ENCODE assay signal across 14 mouse cellular contexts in genomic region chr11:103324723-103325122, GRCm38 (mm10). TPM values are rescaled to one million over a fixed set of nuclear protein-coding genes. Genes with fewer than 3 reads are reported as not detected.
DNase-seq lines count a peak whose midpoint lies in the region; ATAC-seq lines count a peak whose summit lies in the region.
"Had no signal": no experiment of that assay in that cellular context is flagged by ENCODE, and none has a peak within 500 bp of the region (broad histone marks: within the 10 kb centered on the region; RNA-seq: fewer than 3 reads in every experiment).

No protein-coding gene starts in this region.

- no peak overlapping the region for H3K4me3 ChIP-seq in neural tube, embryonic 14.5 days (ENCODE audit: low read depth, low read length)
- H3K4me3 ChIP-seq in neural tube, embryonic 15.5 days (replicated peaks): no peak overlapping the region
- H3K4me3 ChIP-seq: embryonic facial prominence, embryonic 13.5 days; heart, embryonic 15.5 days; neural tube, embryonic 12.5 days had no signal

- DNase-seq in adrenal gland, postnatal 10 days: peak; percentile 19
- DNase-seq in adrenal gland, adult 18-20 months (ENCODE audit: low spot score in 2 of 2): no peak
- DNase-seq in gastrocnemius, postnatal 14 days: peak; percentile 28
- no peak for DNase-seq in gastrocnemius, postnatal 36 days
- peak; percentile 56 for DNase-seq in lung, postnatal 10 days
- no peak for DNase-seq in lung, postnatal 25 days (ENCODE audit: low spot score)

- WGBS in neural tube, embryonic 14.5 days: 61% methylated on average over 13 of the region's 13 CpGs
- 57% methylated on average over 13 of the region's 13 CpGs for WGBS in neural tube, embryonic 15.5 days

- no peaks in the 10 kb centered on the region for H3K27me3 ChIP-seq in neural tube, embryonic 14.5 days (ENCODE audit: control insufficient read depth, insufficient read depth, low read length)
- no peaks in the 10 kb centered on the region for H3K27me3 ChIP-seq in neural tube, embryonic 15.5 days (replicated peaks)
- H3K27me3 ChIP-seq: embryonic facial prominence, embryonic 13.5 days; neural tube, embryonic 12.5 days had no signal

- no peak overlapping the region for H3K9ac ChIP-seq in neural tube, embryonic 14.5 days (replicated peaks; ENCODE audit: low read depth, low read length)
- no peak overlapping the region for H3K9ac ChIP-seq in neural tube, embryonic 15.5 days (replicated peaks)
- H3K9ac ChIP-seq: embryonic facial prominence, embryonic 13.5 days; heart, embryonic 15.5 days; neural tube, embryonic 12.5 days had no signal

- intact Hi-C loops in gastrocnemius, postnatal 14 days (cut with DNase I; ENCODE audit: low total_unique reads): loop anchor here (5.0 kb wide), 3 partner anchors 37 to 152 kb away; partner anchors contain the start of gene Fmnl1
- intact Hi-C loops in gastrocnemius, postnatal 36 days (cut with DNase I): loop anchor here (5.0 to 10.0 kb wide), 2 partner anchors 137 to 220 kb away; partner anchors contain the start of genes Acbd4 and Plcd3

- no peaks in the 10 kb centered on the region for H3K4me1 ChIP-seq in neural tube, embryonic 14.5 days (ENCODE audit: control insufficient read depth, insufficient read depth, low read length)
- peaks cover 8% of the 10 kb centered on the region for H3K4me1 ChIP-seq in neural tube, embryonic 15.5 days
- H3K4me1 ChIP-seq: neural tube, embryonic 12.5 days had no signal

- no peaks in the 10 kb centered on the region for H3K9me3 ChIP-seq in neural tube, embryonic 14.5 days (ENCODE audit: control insufficient read depth, low read length)
- no peaks in the 10 kb centered on the region for H3K9me3 ChIP-seq in neural tube, embryonic 15.5 days (replicated peaks)
- H3K9me3 ChIP-seq: embryonic facial prominence, embryonic 13.5 days; G1E; heart, embryonic 15.5 days; neural tube, embryonic 12.5 days had no signal

- 0 out of 2 replicates have a peak, but pooled peaks have one; percentile 6 for ATAC-seq in neural tube, embryonic 14.5 days (ENCODE audit: low read depth)
- ATAC-seq in neural tube, embryonic 15.5 days (ENCODE audit: low FRiP score): no peak

- no peak overlapping the region for H3K27ac ChIP-seq in neural tube, embryonic 14.5 days (ENCODE audit: low read depth, low read length)
- no peak overlapping the region for H3K27ac ChIP-seq in neural tube, embryonic 15.5 days (replicated peaks)
- H3K27ac ChIP-seq: embryonic facial prominence, embryonic 13.5 days; heart, embryonic 15.5 days; kidney, postnatal 0 days; neural tube, embryonic 12.5 days had no signal

- no peaks in the 10 kb centered on the region for H3K36me3 ChIP-seq in neural tube, embryonic 14.5 days (ENCODE audit: control insufficient read depth, insufficient read depth, low read length)
- no peaks in the 10 kb centered on the region for H3K36me3 ChIP-seq in neural tube, embryonic 15.5 days
- H3K36me3 ChIP-seq: embryonic facial prominence, embryonic 13.5 days; G1E; heart, embryonic 15.5 days; neural tube, embryonic 12.5 days had no signal

- no peak overlapping the region for H3K4me2 ChIP-seq in neural tube, embryonic 14.5 days (ENCODE audit: low read depth, low read length)
- no peak overlapping the region for H3K4me2 ChIP-seq in neural tube, embryonic 15.5 days
- H3K4me2 ChIP-seq: embryonic facial prominence, embryonic 13.5 days; heart, embryonic 15.5 days; liver, embryonic 11.5 days; neural tube, embryonic 12.5 days had no signal

RNA-seq across cellular contexts. Expression of gene Arhgap27, which starts 38.8 kb away (rescaled TPM):
- 10 to 100 TPM; 23.1 to 24.5 TPM for total RNA-seq in adrenal gland, postnatal 10 days (2021)
- 10 to 100 TPM; 12.4 to 13.1 TPM for total RNA-seq in adrenal gland, adult 18-20 months (2021)
- 10 to 100 TPM in 1 of 2 experiments, 1 to 10 TPM in 1; 7.5 to 13.5 TPM for total RNA-seq in gastrocnemius, postnatal 14 days (2021)
- total RNA-seq in gastrocnemius, postnatal 36 days (2021): 1 to 10 TPM; 4.6 to 4.8 TPM
- 3.9 and 4.1 TPM in 2 replicates for polyA plus RNA-seq in neural tube, embryonic 14.5 days (2014; fragmentation: Nextera tagmentation; extraction: Ambion mirVana)
- polyA plus RNA-seq in neural tube, embryonic 15.5 days (2015; fragmentation: Nextera tagmentation; extraction: Ambion mirVana): 6.3 and 8.3 TPM in 2 replicates

RNA-seq across cellular contexts. Expression of gene Map3k14, which starts 57.5 kb away (rescaled TPM):
- 1 to 10 TPM; 5.2 to 6.9 TPM for total RNA-seq in adrenal gland, postnatal 10 days (2021)
- 10 to 100 TPM in 1 of 2 experiments, 1 to 10 TPM in 1; 9.2 to 10.5 TPM for total RNA-seq in adrenal gland, adult 18-20 months (2021)
- total RNA-seq in gastrocnemius, postnatal 14 days (2021): 1 to 10 TPM; 2.2 to 2.3 TPM
- total RNA-seq in gastrocnemius, postnatal 36 days (2021): 1 to 10 TPM; 1.9 to 2.6 TPM
- polyA plus RNA-seq in neural tube, embryonic 14.5 days (2014; fragmentation: Nextera tagmentation; extraction: Ambion mirVana): 3.0 and 4.1 TPM in 2 replicates
- polyA plus RNA-seq in neural tube, embryonic 15.5 days (2015; fragmentation: Nextera tagmentation; extraction: Ambion mirVana): 3.8 and 5.7 TPM in 2 replicates

Comparison
In these comparisons a context has a peak if more than half of its experiments do, and no peak if none do; other contexts are left out.
1. DNase-seq: peak in adrenal gland, postnatal 10 days (single experiment), gastrocnemius, postnatal 14 days (single experiment) and lung, postnatal 10 days (single experiment); none in adrenal gland, adult 18-20 months (0 of 2), gastrocnemius, postnatal 36 days (0 of 2) and lung, postnatal 25 days (single experiment).